ENCODE assay signal across 8 mouse cellular contexts in the genomic region with DNA sequence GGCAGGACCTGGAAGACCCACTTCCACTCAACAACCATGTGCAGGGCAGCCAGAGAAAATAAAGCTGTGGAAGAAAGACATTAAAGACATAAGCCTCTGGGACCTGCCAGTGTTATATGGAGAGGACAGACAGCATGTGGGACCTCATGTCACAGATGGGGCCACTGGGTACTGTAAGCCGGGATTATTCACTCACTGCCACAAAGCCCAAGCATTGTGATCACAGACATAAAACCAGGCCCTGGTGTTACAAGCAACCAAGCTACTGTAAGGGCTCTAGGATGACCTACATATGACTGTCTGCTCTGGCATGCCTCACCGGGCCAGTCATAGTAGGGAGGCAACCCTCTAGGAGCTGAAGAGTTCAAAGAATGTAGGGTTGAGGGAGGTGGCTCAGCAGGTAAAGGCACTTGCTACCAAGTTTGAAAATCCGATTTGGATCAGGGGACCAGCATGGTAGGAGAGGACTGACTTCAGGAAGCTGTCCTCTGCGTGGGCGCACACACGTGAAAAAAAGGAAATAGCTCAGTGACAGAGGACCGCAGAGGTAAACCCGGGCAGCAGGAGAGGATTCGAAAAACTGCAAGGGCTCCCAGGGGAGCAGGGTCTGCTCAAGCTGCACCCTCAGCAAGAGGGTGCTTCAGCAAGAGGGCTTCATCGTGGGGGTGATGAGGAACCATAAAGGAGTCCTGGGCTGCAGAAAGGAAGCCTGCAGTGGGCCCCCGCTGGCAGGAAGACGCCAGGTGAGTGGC. TPM values are rescaled to one million over a fixed set of nuclear protein-coding genes. Genes with fewer than 3 reads are reported as not detected.
DNase-seq lines count a peak whose midpoint lies in the region; ATAC-seq lines count a peak whose summit lies in the region.

No protein-coding gene starts in this region.

- no peaks in the 10 kb centered on the region for H3K9me3 ChIP-seq in heart, embryonic 13.5 days
- no peaks in the 10 kb centered on the region for H3K9me3 ChIP-seq in embryonic facial prominence, embryonic 12.5 days
- no peaks in the 10 kb centered on the region for H3K9me3 ChIP-seq in intestine, embryonic 16.5 days (ENCODE audit: control insufficient read depth, low read length)
- no peaks in the 10 kb centered on the region for H3K9me3 ChIP-seq in neural tube, embryonic 12.5 days

- no peak for ATAC-seq in heart, embryonic 13.5 days (ENCODE audit: extremely low read depth, insufficient number of reproducible peaks, low FRiP score, low TSS enrichment)
- ATAC-seq in embryonic facial prominence, embryonic 12.5 days (ENCODE audit: insufficient number of reproducible peaks, insufficient read depth, low FRiP score, low TSS enrichment) = no peak
- no peak for ATAC-seq in intestine, embryonic 16.5 days
- ATAC-seq in neural tube, embryonic 12.5 days (ENCODE audit: low FRiP score, low read depth) = peak; percentile 4; the same call in 1 of the 2 replicates

- H3K36me3 ChIP-seq in heart, embryonic 13.5 days = peaks cover 25% of the 10 kb centered on the region
- H3K36me3 ChIP-seq in embryonic facial prominence, embryonic 12.5 days = peaks cover 16% of the 10 kb centered on the region; the same call in 1 of the 2 replicates
- 0 out of 2 replicates have a peak, but pooled peaks cover 2% of the 10 kb centered on the region for H3K36me3 ChIP-seq in intestine, embryonic 16.5 days (ENCODE audit: control insufficient read depth, insufficient read depth, low read length)
- H3K36me3 ChIP-seq in neural tube, embryonic 12.5 days = peaks cover 25% of the 10 kb centered on the region

- WGBS in heart, embryonic 13.5 days = 10% methylated on average over 12 of the region's 12 CpGs
- WGBS in embryonic facial prominence, embryonic 12.5 days = 19% methylated on average over 12 of the region's 12 CpGs
- 10% methylated on average over 12 of the region's 12 CpGs for WGBS in intestine, embryonic 16.5 days
- 22% methylated on average over 12 of the region's 12 CpGs for WGBS in neural tube, embryonic 12.5 days

- peaks cover 48% of the 10 kb centered on the region for H3K4me1 ChIP-seq in heart, embryonic 13.5 days
- peaks cover 19% of the 10 kb centered on the region for H3K4me1 ChIP-seq in embryonic facial prominence, embryonic 12.5 days
- H3K4me1 ChIP-seq in intestine, embryonic 16.5 days (ENCODE audit: control insufficient read depth, insufficient read depth, low read length) = peaks cover 36% of the 10 kb centered on the region
- H3K4me1 ChIP-seq in neural tube, embryonic 12.5 days = peaks cover 30% of the 10 kb centered on the region

- peak overlapping the region; percentile 92 for H3K4me3 ChIP-seq in heart, embryonic 13.5 days
- peak overlapping the region; percentile 93 for H3K4me3 ChIP-seq in embryonic facial prominence, embryonic 12.5 days
- peak overlapping the region; percentile 80 for H3K4me3 ChIP-seq in intestine, embryonic 16.5 days (ENCODE audit: low read length)
- H3K4me3 ChIP-seq in neural tube, embryonic 12.5 days = peak overlapping the region; percentile 95

- peak overlapping the region; percentile 98 for H3K4me2 ChIP-seq in heart, embryonic 13.5 days
- H3K4me2 ChIP-seq in embryonic facial prominence, embryonic 12.5 days (replicated peaks) = peak overlapping the region; percentile 87
- peak overlapping the region; percentile 82 for H3K4me2 ChIP-seq in intestine, embryonic 16.5 days (ENCODE audit: low read depth, low read length)
- peak overlapping the region; percentile 99 for H3K4me2 ChIP-seq in neural tube, embryonic 12.5 days (replicated peaks)

- no peaks in the 10 kb centered on the region for H3K27me3 ChIP-seq in heart, embryonic 13.5 days (replicated peaks)
- no peaks in the 10 kb centered on the region for H3K27me3 ChIP-seq in embryonic facial prominence, embryonic 12.5 days
- no peaks in the 10 kb centered on the region for H3K27me3 ChIP-seq in intestine, embryonic 16.5 days (replicated peaks; ENCODE audit: control insufficient read depth, insufficient read depth, low read length)
- H3K27me3 ChIP-seq in neural tube, embryonic 12.5 days (replicated peaks) = no peaks in the 10 kb centered on the region

- intact Hi-C loops in heart, postnatal 36 days (cut with DNase I) = no loop called here

- peak overlapping the region; percentile 92 for H3K9ac ChIP-seq in heart, embryonic 13.5 days
- peak overlapping the region; percentile 84 for H3K9ac ChIP-seq in embryonic facial prominence, embryonic 12.5 days
- H3K9ac ChIP-seq in intestine, embryonic 16.5 days (ENCODE audit: low read depth, low read length) = peak overlapping the region; percentile 85
- peak overlapping the region; percentile 92 for H3K9ac ChIP-seq in neural tube, embryonic 12.5 days

- peak overlapping the region; percentile 67 for H3K27ac ChIP-seq in heart, embryonic 13.5 days (replicated peaks)
- H3K27ac ChIP-seq in embryonic facial prominence, embryonic 12.5 days = 0 out of 2 replicates have a peak overlapping the region, but pooled peaks have one; percentile 50
- peak overlapping the region; percentile 43 for H3K27ac ChIP-seq in intestine, embryonic 16.5 days (ENCODE audit: low read length)
- H3K27ac ChIP-seq in neural tube, embryonic 12.5 days = no peak overlapping the region

- DNase-seq in heart, postnatal 36 days = no peak
- peak; percentile 76 for DNase-seq in CD4-positive helper T cell, adult 2 months (ENCODE audit: low read depth, low spot score)
- DNase-seq in gastrocnemius, adult 18-20 months (ENCODE audit: low spot score) = no peak
- DNase-seq in ovary, adult 18-20 months (ENCODE audit: low spot score) = no peak

RNA-seq across cellular contexts. Expression of a gene that starts 0.8 kb away (rescaled TPM):
- 81.7 and 85.1 TPM in 2 replicates for polyA plus RNA-seq in heart, embryonic 13.5 days (2015; fragmentation: Nextera tagmentation; extraction: Ambion mirVana)
- total RNA-seq in heart, postnatal 36 days (2021) = 10 to 100 TPM; 48.3 to 51.2 TPM
- 123 and 125 TPM in 2 replicates for polyA plus RNA-seq in embryonic facial prominence, embryonic 12.5 days (2016; fragmentation: Nextera tagmentation; extraction: Ambion mirVana)
- 63.1 and 79.7 TPM in 2 replicates for polyA plus RNA-seq in intestine, embryonic 16.5 days (2015; fragmentation: Nextera tagmentation; extraction: Ambion mirVana)
- polyA plus RNA-seq in neural tube, embryonic 12.5 days (2016; fragmentation: Nextera tagmentation; extraction: Ambion mirVana) = 126 and 127 TPM in 2 replicates
- total RNA-seq in gastrocnemius, adult 18-20 months (2021) = 10 to 100 TPM; 62.4 to 64.3 TPM

RNA-seq across cellular contexts. Expression of a gene that starts 12.2 kb away (rescaled TPM):
- 5.1 and 6.2 TPM in 2 replicates for polyA plus RNA-seq in heart, embryonic 13.5 days (2015; fragmentation: Nextera tagmentation; extraction: Ambion mirVana)
- total RNA-seq in heart, postnatal 36 days (2021) = 1 to 10 TPM; 3.6 to 4.5 TPM
- polyA plus RNA-seq in embryonic facial prominence, embryonic 12.5 days (2016; fragmentation: Nextera tagmentation; extraction: Ambion mirVana) = 12.4 and 12.5 TPM in 2 replicates
- 7.0 and 7.4 TPM in 2 replicates for polyA plus RNA-seq in intestine, embryonic 16.5 days (2015; fragmentation: Nextera tagmentation; extraction: Ambion mirVana)
- polyA plus RNA-seq in neural tube, embryonic 12.5 days (2016; fragmentation: Nextera tagmentation; extraction: Ambion mirVana) = 7.3 and 7.5 TPM in 2 replicates
- 1 to 10 TPM; 1.5 to 1.9 TPM for total RNA-seq in gastrocnemius, adult 18-20 months (2021)

RNA-seq across cellular contexts. Expression of a gene that starts 13.4 kb away (rescaled TPM):
- polyA plus RNA-seq in heart, embryonic 13.5 days (2015; fragmentation: Nextera tagmentation; extraction: Ambion mirVana) = 65.9 and 70.4 TPM in 2 replicates
- 10 to 100 TPM; 19.7 to 22.1 TPM for total RNA-seq in heart, postnatal 36 days (2021)
- 77.4 and 80.6 TPM in 2 replicates for polyA plus RNA-seq in embryonic facial prominence, embryonic 12.5 days (2016; fragmentation: Nextera tagmentation; extraction: Ambion mirVana)
- polyA plus RNA-seq in intestine, embryonic 16.5 days (2015; fragmentation: Nextera tagmentation; extraction: Ambion mirVana) = 125 and 127 TPM in 2 replicates
- 60.8 and 63.9 TPM in 2 replicates for polyA plus RNA-seq in neural tube, embryonic 12.5 days (2016; fragmentation: Nextera tagmentation; extraction: Ambion mirVana)
- 10 to 100 TPM; 19.0 to 20.1 TPM for total RNA-seq in gastrocnemius, adult 18-20 months (2021)

RNA-seq across cellular contexts. Expression of a gene that starts 13.4 kb away (rescaled TPM):
- 4.4 and 5.6 TPM in 2 replicates for polyA plus RNA-seq in heart, embryonic 13.5 days (2015; fragmentation: Nextera tagmentation; extraction: Ambion mirVana)
- total RNA-seq in heart, postnatal 36 days (2021) = 1 to 10 TPM in 1 of 2 experiments, under 1 TPM in 1; 0.49 to 1.4 TPM
- 7.0 and 7.8 TPM in 2 replicates for polyA plus RNA-seq in embryonic facial prominence, embryonic 12.5 days (2016; fragmentation: Nextera tagmentation; extraction: Ambion mirVana)
- 8.4 and 9.4 TPM in 2 replicates for polyA plus RNA-seq in intestine, embryonic 16.5 days (2015; fragmentation: Nextera tagmentation; extraction: Ambion mirVana)
- polyA plus RNA-seq in neural tube, embryonic 12.5 days (2016; fragmentation: Nextera tagmentation; extraction: Ambion mirVana) = 5.4 and 6.7 TPM in 2 replicates
- under 1 TPM in 1 of 2 experiments, not detected in 1; 0.69 TPM for total RNA-seq in gastrocnemius, adult 18-20 months (2021)

RNA-seq across cellular contexts. Expression of a gene that starts 16.5 kb away (rescaled TPM):
- polyA plus RNA-seq in heart, embryonic 13.5 days (2015; fragmentation: Nextera tagmentation; extraction: Ambion mirVana) = 1.5 and 1.7 TPM in 2 replicates
- total RNA-seq in heart, postnatal 36 days (2021) = under 1 TPM; 0.41 to 0.58 TPM
- polyA plus RNA-seq in embryonic facial prominence, embryonic 12.5 days (2016; fragmentation: Nextera tagmentation; extraction: Ambion mirVana) = 4.7 and 5.9 TPM in 2 replicates
- polyA plus RNA-seq in intestine, embryonic 16.5 days (2015; fragmentation: Nextera tagmentation; extraction: Ambion mirVana) = 3.3 and 4.0 TPM in 2 replicates
- 3.6 and 6.0 TPM in 2 replicates for polyA plus RNA-seq in neural tube, embryonic 12.5 days (2016; fragmentation: Nextera tagmentation; extraction: Ambion mirVana)
- total RNA-seq in gastrocnemius, adult 18-20 months (2021) = under 1 TPM; 0.14 to 0.26 TPM
